Mouse (Mus musculus) mouse trophoblast stem cell (cell line): Measurements from ENCODE around the gene Tapbp.

Source experiments
- in situ Hi-C, 2 experiments: fragments of 300-500 bp; cut with MseI, MboI; formaldehyde crosslinking; loops; 2 replicates in 1 of 2; 3 replicates in 1 of 2; pipeline ENCODE4 v1.15.1; 2025

Gene Tapbp

DNA sequence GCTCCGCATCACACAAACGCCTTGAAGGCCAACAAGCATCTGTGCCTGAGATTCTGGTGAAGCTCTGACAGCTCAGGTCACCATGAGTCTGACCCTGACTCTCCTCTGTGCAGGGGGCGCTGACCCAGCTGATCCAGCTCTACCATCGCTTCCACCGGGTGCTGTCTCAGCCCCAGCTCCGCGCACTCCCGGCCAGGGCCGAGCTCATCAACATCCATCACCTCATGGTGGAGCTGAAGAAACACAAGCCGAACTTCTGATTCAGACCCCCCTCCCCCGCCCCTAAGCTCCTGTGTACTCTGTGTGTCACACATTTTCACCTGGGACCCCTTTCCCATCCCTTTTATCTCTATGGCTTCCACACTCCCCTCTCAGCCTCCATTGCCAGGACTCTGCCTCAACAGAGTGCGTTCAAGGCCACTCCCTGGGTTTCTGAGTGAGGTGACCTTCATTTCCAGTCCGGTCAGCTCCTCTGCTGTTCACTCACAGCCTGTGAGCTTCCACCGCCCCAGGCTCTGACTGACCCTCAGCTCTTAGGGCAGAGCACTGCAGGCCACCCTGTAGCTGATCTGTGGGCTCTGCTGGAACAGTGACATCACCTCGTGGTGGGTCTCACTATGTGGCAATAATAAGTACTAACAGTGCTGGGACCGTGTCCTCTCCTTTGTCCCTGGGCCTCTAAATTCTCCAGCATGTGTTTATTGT is 50.3 kb downstream of the Tapbp start:
- in situ Hi-C loops: loop anchor here in 1 of 2 experiments (25.0 kb wide), 1 partner anchor 1671 kb away; the partner anchor contains the start of genes Gm9573 and Mucl3

DNA sequence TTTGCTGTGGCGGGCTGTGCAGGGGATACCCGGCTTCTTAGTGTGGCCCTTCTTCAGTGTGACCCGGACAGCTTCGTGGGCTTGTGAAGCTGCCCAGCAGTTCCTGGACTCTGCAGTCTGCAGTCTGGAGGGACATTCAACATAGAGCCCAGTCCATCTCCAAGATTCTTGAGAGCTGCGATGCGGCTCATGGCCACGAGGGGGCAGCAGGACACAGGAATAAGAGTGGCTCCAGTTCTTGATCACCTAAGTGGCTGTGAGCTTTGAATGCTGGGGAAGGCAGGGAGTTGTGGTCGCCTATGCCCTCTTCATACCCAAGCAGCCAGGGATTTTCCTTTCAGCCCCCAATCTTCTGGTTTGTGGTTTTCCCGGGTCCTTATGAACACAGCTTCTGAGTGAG is 52.8 kb downstream of the Tapbp start:
- in situ Hi-C loops: loop anchor here in 1 of 2 experiments (25.0 kb wide), 1 partner anchor 1669 kb away; the partner anchor contains the start of genes Gm9573 and Mucl3

DNA sequence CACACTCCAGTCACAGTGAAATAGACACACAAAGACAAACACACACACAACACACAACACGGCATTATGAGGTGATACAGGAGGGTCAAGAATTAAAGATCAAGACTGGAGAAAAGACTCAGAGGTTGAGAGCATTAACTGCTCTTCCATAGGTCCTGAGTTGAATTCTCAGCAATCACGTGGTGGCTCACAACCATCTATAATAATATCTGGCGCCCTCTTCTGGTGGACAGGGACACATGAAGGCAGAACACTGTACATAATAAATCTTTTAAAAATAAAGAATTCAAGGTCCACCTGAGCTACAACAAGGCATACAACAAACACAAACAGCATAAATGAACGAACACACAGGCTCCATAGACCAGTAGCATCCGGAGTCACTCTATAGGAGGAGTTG is 53.2 kb downstream of the Tapbp start:
- in situ Hi-C loops: loop anchor here in 1 of 2 experiments (25.0 kb wide), 1 partner anchor 1668 kb away; the partner anchor contains the start of genes Gm9573 and Mucl3

DNA sequence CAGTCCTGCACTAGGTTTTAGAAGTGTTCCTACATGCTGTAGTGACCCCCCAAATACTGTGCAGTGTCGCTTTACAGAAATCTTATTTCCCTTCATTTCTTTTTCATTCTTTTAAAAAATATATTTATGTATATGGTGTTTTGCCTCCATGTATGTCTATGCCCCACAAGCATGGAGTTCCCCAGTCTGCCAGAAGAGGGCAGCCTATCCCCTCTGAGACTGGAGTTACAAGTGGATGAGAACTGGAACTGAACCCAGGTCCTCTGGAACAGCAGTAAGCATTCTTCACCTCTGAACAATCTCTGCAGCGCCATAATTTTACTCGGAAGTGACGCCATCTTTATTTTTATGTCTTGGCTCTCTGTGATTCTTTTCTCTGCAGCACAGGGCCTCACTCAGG is 53.7 kb downstream of the Tapbp start:
- in situ Hi-C loops: loop anchor here in 1 of 2 experiments (25.0 kb wide), 1 partner anchor 1668 kb away; the partner anchor contains the start of genes Gm9573 and Mucl3

DNA sequence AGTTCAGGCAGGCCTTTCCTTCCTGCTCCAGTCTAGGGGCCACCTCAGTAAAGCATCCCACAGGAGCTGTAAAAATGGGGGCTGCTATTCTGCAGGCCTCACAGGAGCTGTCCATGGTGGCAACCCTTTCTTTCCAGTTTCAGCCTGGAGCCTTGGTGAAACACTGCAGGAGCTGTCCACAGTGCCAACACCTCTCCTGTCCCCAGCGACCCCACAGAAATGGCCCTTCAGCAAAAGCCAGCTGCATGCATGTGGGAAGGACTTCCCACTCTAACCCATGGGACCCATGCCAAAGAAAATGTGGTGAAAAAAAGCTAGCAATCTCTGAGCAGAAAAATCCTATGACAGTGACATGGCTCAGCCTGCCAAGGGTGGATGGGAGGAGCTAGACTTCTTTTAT is 57.0 kb downstream of the Tapbp start:
- in situ Hi-C loops: loop anchor here (5.0 to 25.0 kb wide), 2 partner anchors 1300 to 1665 kb away; partner anchors contain the start of genes Gm9573 (in 1 of the 2) and Mucl3 (in 1 of the 2)

DNA sequence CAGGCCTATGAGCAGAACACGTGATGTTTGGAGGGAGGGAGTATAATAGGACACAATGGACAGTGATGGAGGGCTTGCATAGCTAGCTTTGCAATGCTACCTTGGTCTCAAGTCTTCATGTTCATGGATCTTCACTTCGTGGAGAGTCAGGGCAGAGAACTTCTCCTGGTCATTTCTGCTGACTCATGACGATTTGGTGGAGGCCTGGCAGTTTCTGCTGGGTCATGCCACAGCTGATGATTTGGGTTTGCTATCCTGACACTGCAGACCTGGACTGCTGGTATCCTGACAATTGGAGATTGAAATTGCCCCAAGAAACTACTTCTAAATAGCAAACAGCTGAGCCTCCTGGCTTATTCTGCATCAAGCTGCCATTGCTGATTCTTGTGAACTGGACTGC is 57.9 kb downstream of the Tapbp start:
- in situ Hi-C loops: loop anchor here (5.0 to 25.0 kb wide), 2 partner anchors 1299 to 1664 kb away; partner anchors contain the start of genes Gm9573 (in 1 of the 2) and Mucl3 (in 1 of the 2)

DNA sequence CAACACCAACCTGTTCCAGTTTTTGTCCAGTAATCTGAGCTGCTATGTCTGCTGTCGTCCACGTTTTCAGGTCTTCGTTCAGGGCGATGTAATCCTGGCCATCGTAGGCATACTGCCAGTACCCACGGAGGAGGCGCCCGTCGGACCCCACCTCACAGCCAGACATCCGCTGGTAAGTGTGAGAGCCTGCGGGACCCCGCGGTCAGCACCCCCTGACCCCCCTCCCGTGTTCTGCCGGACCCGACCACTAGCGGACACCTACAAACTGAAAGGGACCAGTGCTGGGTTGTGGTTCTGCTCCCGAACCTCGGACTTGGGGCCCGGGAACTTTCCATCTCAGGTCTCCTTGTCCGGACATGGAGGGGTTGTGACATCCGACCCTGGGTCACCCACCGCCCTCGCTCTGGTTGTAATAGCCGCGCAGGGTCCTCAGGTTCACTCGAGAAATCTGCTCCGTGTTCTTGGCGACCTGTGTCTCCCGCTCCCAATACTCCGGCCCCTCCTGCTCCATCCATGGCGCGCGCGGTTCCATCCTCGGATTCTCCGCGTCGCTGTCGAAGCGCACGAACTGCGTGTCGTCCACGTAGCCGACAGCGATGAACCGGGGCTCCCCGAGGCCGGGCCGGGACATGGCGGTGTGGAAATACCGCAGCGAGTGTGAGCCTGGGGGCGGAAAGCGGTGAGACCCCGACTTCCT is 62.3 kb downstream of the Tapbp start:
- in situ Hi-C loops: no loop called here

DNA sequence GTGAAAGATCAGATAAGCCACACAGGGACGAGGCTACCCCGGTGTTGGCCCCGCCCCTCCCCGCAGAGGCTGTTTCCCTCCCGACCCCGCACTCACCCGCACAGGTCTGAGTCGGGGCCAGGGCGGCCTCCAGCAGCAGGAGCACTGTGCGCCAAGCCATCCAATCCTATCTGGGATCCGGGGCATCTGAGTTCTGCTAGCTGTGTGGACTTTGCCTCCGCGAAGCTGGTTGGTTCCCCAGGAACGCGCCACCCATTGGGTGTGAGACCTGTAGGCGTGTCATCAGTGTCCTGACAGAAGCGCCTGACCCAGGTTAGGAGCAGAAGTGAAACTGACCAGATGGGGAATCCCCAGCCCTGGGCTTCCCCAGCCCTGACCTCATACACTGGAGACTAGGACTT is 62.9 kb downstream of the Tapbp start:
- in situ Hi-C loops: no loop called here
